Mouse (Mus musculus): ENCODE measurements around the gene Ttc27. TPM values are rescaled to one million over a fixed set of nuclear protein-coding genes. Genes with fewer than 3 reads are reported as not detected.

The Ttc27 gene
- polyA plus RNA-seq, 1 experiment from 2014 or later = 15.0 TPM

DNA sequence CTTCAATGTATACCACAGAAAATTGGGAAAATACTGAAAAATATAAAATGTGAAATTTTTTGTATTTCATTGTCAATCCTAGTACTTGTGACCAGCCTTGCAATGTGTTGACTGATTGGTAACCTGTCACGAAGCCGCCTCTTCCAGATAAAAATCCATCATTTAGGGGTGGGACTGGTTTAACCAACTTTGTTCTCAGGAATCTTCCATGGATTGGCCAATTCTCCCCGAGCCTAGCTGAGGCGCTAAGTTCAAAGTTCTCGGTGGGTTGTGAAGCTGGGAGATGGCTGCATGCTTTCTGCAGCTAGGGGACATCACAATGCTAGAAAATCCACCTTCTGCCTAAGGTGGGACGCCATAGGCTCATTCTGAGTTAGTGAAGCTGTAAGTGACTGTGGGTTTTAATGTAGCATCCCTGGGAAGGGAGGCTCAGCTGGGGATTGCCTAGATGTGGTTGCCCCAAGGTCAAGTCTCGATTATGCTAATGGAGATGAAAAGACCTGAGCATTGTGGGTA, 9.8 kb upstream of the Ttc27 start:
- H3K4me3 ChIP-seq (replicated peaks) = no peak overlapping the region
- WGBS = 88% methylated on average over 7 of the region's 7 CpGs
- ATAC-seq (ENCODE audit: low FRiP score) = no peak

GRCm38 (mm10) chr17:74710731-74711130, 6.8 kb upstream of the Ttc27 start:
- no peak for ATAC-seq (ENCODE audit: low FRiP score)
- Histone ChIP-seq H3K9ac (replicated peaks) (no peak overlapping the region), H3K27me3 (replicated peaks) (0 out of 2 replicates have a peak, but pooled peaks cover 6% of the 10 kb centered on the region), H3K4me3 (replicated peaks) (no peak overlapping the region), H3K4me1 (no peaks in the 10 kb centered on the region), H3K36me3 (no peaks in the 10 kb centered on the region), H3K27ac (replicated peaks) (no peak overlapping the region), H3K4me2 (no peak overlapping the region), H3K9me3 (replicated peaks) (no peaks in the 10 kb centered on the region)
- 78% methylated on average over 4 of the region's 4 CpGs for whole genome bisulfite sequencing

More for the DNA sequence above, 9.8 kb upstream of the Ttc27 start:
- H3K9me3 ChIP-seq (replicated peaks) = no peaks in the 10 kb centered on the region
- no peak overlapping the region for H3K27ac ChIP-seq (replicated peaks)
- no peaks in the 10 kb centered on the region for H3K27me3 ChIP-seq (replicated peaks)
- peaks cover 15% of the 10 kb centered on the region for H3K36me3 ChIP-seq
- H3K4me2 ChIP-seq = no peak overlapping the region
- no peaks in the 10 kb centered on the region for H3K4me1 ChIP-seq
- H3K9ac ChIP-seq (replicated peaks) = no peak overlapping the region

- Histone ChIP-seq H3K9me3 (replicated peaks) (no peaks in the 10 kb centered on the region), H3K4me3 (replicated peaks) (no peak overlapping the region), H3K27ac (replicated peaks) (no peak overlapping the region), H3K4me2 (no peak overlapping the region), H3K9ac (replicated peaks) (no peak overlapping the region), H3K36me3 (no peaks in the 10 kb centered on the region), H3K27me3 (replicated peaks) (0 out of 2 replicates have a peak, but pooled peaks cover 7% of the 10 kb centered on the region), H3K4me1 (no peaks in the 10 kb centered on the region)
- no peak for ATAC-seq (ENCODE audit: low FRiP score)
- 92% methylated on average over 8 of the region's 8 CpGs for WGBS
Measured at GRCm38 (mm10) chr17:74711627-74712026, 5.9 kb upstream of the Ttc27 start.

- no peak for ATAC-seq (ENCODE audit: low FRiP score)
- Histone ChIP-seq H3K36me3 (no peaks in the 10 kb centered on the region; the same call in 1 of the 2 replicates), H3K9me3 (replicated peaks) (no peaks in the 10 kb centered on the region), H3K27me3 (replicated peaks) (0 out of 2 replicates have a peak, but pooled peaks cover 7% of the 10 kb centered on the region), H3K9ac (replicated peaks) (no peak overlapping the region), H3K4me1 (peaks cover 13% of the 10 kb centered on the region), H3K4me3 (replicated peaks) (no peak overlapping the region), H3K27ac (replicated peaks) (no peak overlapping the region), H3K4me2 (no peak overlapping the region)
- 62% methylated on average over 3 of the region's 3 CpGs for WGBS
Measured at GRCm38 (mm10) chr17:74715128-74715527, 2.4 kb upstream of the Ttc27 start.

DNA sequence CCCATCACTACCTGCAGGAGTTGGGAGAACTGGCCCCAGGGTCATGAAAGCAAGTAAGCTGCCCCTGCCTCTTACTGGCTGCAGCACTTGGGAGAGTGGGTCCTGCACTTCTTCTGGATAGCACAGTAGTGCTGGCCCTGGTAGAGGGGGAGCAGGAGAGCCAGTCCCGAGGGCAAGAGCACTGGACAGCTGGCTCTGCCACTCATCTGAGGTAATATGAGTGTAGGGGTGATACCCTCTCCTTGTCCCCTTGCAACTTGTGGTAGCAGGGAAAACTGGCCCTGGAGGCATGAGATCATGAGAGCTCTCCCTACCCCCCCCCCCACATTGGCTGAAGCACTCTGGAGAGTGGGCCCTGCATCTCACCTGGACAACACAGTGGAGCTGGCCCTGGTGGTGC, 1.8 kb upstream of the Ttc27 start:
- no peak overlapping the region for H3K4me2 ChIP-seq
- ATAC-seq (ENCODE audit: low FRiP score) = no peak
- H3K27me3 ChIP-seq (replicated peaks) = 0 out of 2 replicates have a peak, but pooled peaks cover 7% of the 10 kb centered on the region
- no peaks in the 10 kb centered on the region; the same call in 1 of the 2 replicates for H3K36me3 ChIP-seq
- H3K9ac ChIP-seq (replicated peaks) = no peak overlapping the region
- H3K9me3 ChIP-seq (replicated peaks) = no peaks in the 10 kb centered on the region
- H3K4me1 ChIP-seq = peaks cover 13% of the 10 kb centered on the region
- H3K4me3 ChIP-seq (replicated peaks) = no peak overlapping the region
- 55% methylated on average over 1 of the region's 1 CpGs for WGBS
- no peak overlapping the region for H3K27ac ChIP-seq (replicated peaks)

GRCm38 (mm10) chr17:74716643-74717042, 889 bp upstream of the Ttc27 start:
- Histone ChIP-seq H3K27ac (replicated peaks) (no peak overlapping the region), H3K9ac (replicated peaks) (no peak overlapping the region), H3K9me3 (replicated peaks) (no peaks in the 10 kb centered on the region), H3K36me3 (peaks cover 6% of the 10 kb centered on the region), H3K4me2 (peak overlapping the region; percentile 89), H3K27me3 (replicated peaks) (0 out of 2 replicates have a peak, but pooled peaks cover 7% of the 10 kb centered on the region), H3K4me3 (replicated peaks) (peak overlapping the region; percentile 94; the same call in 1 of the 2 replicates), H3K4me1 (peaks cover 13% of the 10 kb centered on the region)
- 73% methylated on average over 3 of the region's 3 CpGs for WGBS
- no peak for ATAC-seq (ENCODE audit: low FRiP score)

DNA sequence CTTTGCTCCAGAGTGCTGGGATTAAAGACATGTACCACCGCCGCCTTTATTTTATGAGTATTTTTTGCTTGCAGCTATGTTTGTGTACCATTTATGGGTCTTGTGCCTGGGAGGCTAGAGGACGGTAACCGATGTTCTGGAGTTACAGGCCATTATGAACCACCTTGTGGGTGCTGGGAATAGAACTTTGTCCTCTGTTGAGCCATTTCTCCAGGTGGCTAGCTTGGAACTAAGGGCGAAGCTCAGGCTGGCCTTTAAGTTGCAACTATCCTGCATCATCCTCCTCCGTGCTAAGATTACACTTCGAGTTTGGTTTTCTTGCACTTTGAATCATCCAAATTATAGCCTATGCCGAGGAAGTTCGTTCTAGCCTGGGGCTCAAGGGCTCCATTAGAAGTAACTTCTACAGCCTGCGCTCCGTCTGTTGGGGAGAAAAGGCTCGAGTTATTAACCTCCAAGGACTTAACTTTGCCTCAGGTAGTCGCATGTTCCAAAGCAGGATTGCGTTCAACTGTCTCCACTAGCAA, 378 bp upstream of the Ttc27 start:
- ATAC-seq (ENCODE audit: low FRiP score) = no peak
- Histone ChIP-seq H3K36me3 (peaks cover 11% of the 10 kb centered on the region), H3K9me3 (replicated peaks) (no peaks in the 10 kb centered on the region), H3K27me3 (replicated peaks) (0 out of 2 replicates have a peak, but pooled peaks cover 7% of the 10 kb centered on the region), H3K9ac (replicated peaks) (peak overlapping the region; percentile 38; the same call in 1 of the 2 replicates), H3K4me3 (replicated peaks) (peak overlapping the region; percentile 94), H3K4me2 (peak overlapping the region; percentile 89), H3K4me1 (peaks cover 13% of the 10 kb centered on the region), H3K27ac (replicated peaks) (0 out of 2 replicates have a peak overlapping the region, but pooled peaks have one; percentile 50)
- 12% methylated on average over 14 of the region's 14 CpGs for WGBS

DNA sequence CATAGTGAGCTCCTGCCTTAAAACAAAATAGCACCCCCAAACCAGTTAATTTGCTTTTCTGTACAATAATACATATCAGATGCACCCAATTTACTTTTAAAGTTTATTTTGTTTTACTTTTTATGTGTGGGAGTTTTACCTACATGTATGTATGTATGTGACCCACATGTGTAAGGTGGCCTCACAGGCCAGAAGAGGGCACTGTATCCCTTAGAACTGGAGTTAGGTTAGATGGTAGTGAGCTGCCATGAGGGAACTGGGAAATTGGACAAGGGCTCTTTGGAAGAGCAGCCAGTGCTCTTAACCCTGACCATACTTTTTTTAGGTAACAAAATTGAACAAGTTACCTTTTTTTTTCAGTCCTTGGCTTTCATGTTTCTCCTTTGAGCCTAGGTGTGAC, 15.3 kb downstream of the Ttc27 start:
- no peak overlapping the region for H3K9ac ChIP-seq (replicated peaks)
- no peaks in the 10 kb centered on the region for H3K27me3 ChIP-seq (replicated peaks)
- ATAC-seq (ENCODE audit: low FRiP score) = no peak
- H3K27ac ChIP-seq (replicated peaks) = no peak overlapping the region
- no peaks in the 10 kb centered on the region for H3K4me1 ChIP-seq
- H3K9me3 ChIP-seq (replicated peaks) = no peaks in the 10 kb centered on the region
- no peak overlapping the region for H3K4me2 ChIP-seq
- peaks cover 15% of the 10 kb centered on the region; the same call in 1 of the 2 replicates for H3K36me3 ChIP-seq
- H3K4me3 ChIP-seq (replicated peaks) = no peak overlapping the region

DNA sequence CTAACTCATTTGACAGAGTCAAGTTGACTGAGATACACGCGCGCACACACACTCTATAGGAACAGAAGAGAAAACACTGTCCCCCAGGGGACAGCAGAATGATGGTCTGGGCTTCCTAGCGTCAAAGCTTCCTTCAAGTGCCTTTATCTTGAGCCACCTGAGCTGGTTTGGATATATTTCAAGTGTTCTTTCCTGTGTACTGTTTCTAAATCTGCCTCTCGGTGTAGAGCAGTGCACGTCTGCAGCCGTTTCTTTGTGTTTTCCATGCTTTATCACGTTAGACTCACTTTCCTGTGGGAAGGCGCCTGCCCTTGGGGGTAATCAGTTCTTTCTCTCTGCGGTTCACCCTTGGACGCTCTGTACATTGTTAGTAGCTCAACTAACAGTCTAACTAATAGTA, 17.9 kb downstream of the Ttc27 start:
- 93% methylated on average over 11 of the region's 11 CpGs for WGBS
- H3K27ac ChIP-seq (replicated peaks) = no peak overlapping the region
- no peak overlapping the region for H3K9ac ChIP-seq (replicated peaks)
- H3K36me3 ChIP-seq = peaks cover 15% of the 10 kb centered on the region; the same call in 1 of the 2 replicates
- ATAC-seq (ENCODE audit: low FRiP score) = no peak
- no peaks in the 10 kb centered on the region for H3K27me3 ChIP-seq (replicated peaks)
- no peak overlapping the region for H3K4me3 ChIP-seq (replicated peaks)
- H3K9me3 ChIP-seq (replicated peaks) = no peaks in the 10 kb centered on the region
- no peak overlapping the region for H3K4me2 ChIP-seq
- H3K4me1 ChIP-seq = no peaks in the 10 kb centered on the region

- WGBS = 79% methylated on average over 1 of the region's 1 CpGs
Measured at GRCm38 (mm10) chr17:74749659-74750058, 32.1 kb downstream of the Ttc27 start.

GRCm38 (mm10) chr17:74751026-74751425, 33.5 kb downstream of the Ttc27 start:
- Histone ChIP-seq H3K27ac (replicated peaks) (no peak overlapping the region), H3K9ac (replicated peaks) (no peak overlapping the region), H3K36me3 (0 out of 2 replicates have a peak, but pooled peaks cover 2% of the 10 kb centered on the region), H3K4me2 (no peak overlapping the region), H3K4me1 (no peaks in the 10 kb centered on the region), H3K9me3 (replicated peaks) (no peaks in the 10 kb centered on the region), H3K4me3 (replicated peaks) (no peak overlapping the region), H3K27me3 (replicated peaks) (no peaks in the 10 kb centered on the region)
- no peak for ATAC-seq (ENCODE audit: low FRiP score)
- WGBS = 89% methylated on average over 4 of the region's 4 CpGs

More at GRCm38 (mm10) chr17:74749659-74750058, 32.1 kb downstream of the Ttc27 start:
- no peak for ATAC-seq (ENCODE audit: low FRiP score)
- no peak overlapping the region for H3K27ac ChIP-seq (replicated peaks)
- no peaks in the 10 kb centered on the region for H3K4me1 ChIP-seq
- no peaks in the 10 kb centered on the region for H3K36me3 ChIP-seq
- H3K4me2 ChIP-seq = no peak overlapping the region
- no peak overlapping the region for H3K9ac ChIP-seq (replicated peaks)
- no peaks in the 10 kb centered on the region for H3K27me3 ChIP-seq (replicated peaks)
- no peak overlapping the region for H3K4me3 ChIP-seq (replicated peaks)
- H3K9me3 ChIP-seq (replicated peaks) = no peaks in the 10 kb centered on the region

GRCm38 (mm10) chr17:74752906-74753627, 35.5 kb downstream of the Ttc27 start:
- ATAC-seq (ENCODE audit: low FRiP score) = no peak
- no peaks in the 10 kb centered on the region for H3K9me3 ChIP-seq (replicated peaks)
- no peaks in the 10 kb centered on the region for H3K4me1 ChIP-seq
- no peaks in the 10 kb centered on the region for H3K27me3 ChIP-seq (replicated peaks)
- WGBS = 85% methylated on average over 8 of the region's 8 CpGs
- H3K9ac ChIP-seq (replicated peaks) = no peak overlapping the region
- H3K4me3 ChIP-seq (replicated peaks) = no peak overlapping the region
- no peak overlapping the region for H3K4me2 ChIP-seq
- 0 out of 2 replicates have a peak, but pooled peaks cover 2% of the 10 kb centered on the region for H3K36me3 ChIP-seq
- H3K27ac ChIP-seq (replicated peaks) = no peak overlapping the region

All from neural tube, embryonic 15.5 days (tissue).